In the genomic region with DNA sequence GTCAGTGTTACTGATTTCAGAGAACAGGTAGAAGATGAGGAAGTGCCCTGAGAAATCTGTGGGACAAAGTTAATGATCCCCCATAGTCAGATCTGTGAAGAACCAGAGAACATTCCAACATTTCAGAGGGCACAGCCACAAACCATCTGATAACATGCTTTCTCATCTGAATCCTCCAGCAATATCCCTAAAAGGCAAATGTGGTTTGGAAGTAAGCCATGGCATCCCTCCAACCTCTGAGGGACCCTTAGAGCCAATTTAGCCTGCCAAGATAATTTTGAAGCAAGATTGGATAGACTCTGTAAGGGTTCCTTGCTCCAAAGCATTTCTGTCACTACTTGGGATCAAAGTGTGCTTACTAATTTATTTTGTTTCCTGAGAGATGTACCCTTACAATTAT, we compare ENCODE assay signal across 13 mouse cellular contexts. TPM values are rescaled to one million over a fixed set of nuclear protein-coding genes. Genes with fewer than 3 reads are reported as not detected.
A peak's percentile ranks its signal among the peaks of the same experiment; 100 is the strongest.
DNase-seq lines count a peak whose midpoint lies in the region; ATAC-seq lines count a peak whose summit lies in the region.
"Had no signal": no experiment of that assay in that cellular context is flagged by ENCODE, and none has a peak within 500 bp of the region (broad histone marks: within the 10 kb centered on the region; RNA-seq: fewer than 3 reads in every experiment).

No protein-coding gene starts in this region.

- H3K4me3 ChIP-seq in hindbrain, embryonic 14.5 days (replicated peaks; ENCODE audit: low read length) = no peak overlapping the region
- no peak overlapping the region for H3K4me3 ChIP-seq in hindbrain, embryonic 10.5 days
- H3K4me3 ChIP-seq: embryonic facial prominence, embryonic 13.5 days; hindbrain, embryonic 12.5 days; midbrain, embryonic 13.5 days; neural tube, embryonic 13.5 days had no signal

- no peaks in the 10 kb centered on the region for H3K27me3 ChIP-seq in hindbrain, embryonic 14.5 days (ENCODE audit: control insufficient read depth, insufficient read depth, low read length)
- no peaks in the 10 kb centered on the region for H3K27me3 ChIP-seq in hindbrain, embryonic 10.5 days (ENCODE audit: insufficient read depth, poor library complexity, severe bottlenecking)
- H3K27me3 ChIP-seq: embryonic facial prominence, embryonic 13.5 days; hindbrain, embryonic 12.5 days; midbrain, embryonic 13.5 days; neural tube, embryonic 13.5 days had no signal

- no peak overlapping the region for H3K9ac ChIP-seq in hindbrain, embryonic 14.5 days
- H3K9ac ChIP-seq: embryonic facial prominence, embryonic 13.5 days; hindbrain, embryonic 12.5 days; liver, embryonic 14.5 days; midbrain, embryonic 13.5 days; neural tube, embryonic 13.5 days had no signal

- no peak overlapping the region for H3K4me2 ChIP-seq in hindbrain, embryonic 14.5 days (replicated peaks)
- H3K4me2 ChIP-seq: embryonic facial prominence, embryonic 13.5 days; hindbrain, embryonic 12.5 days; midbrain, embryonic 13.5 days; neural tube, embryonic 13.5 days had no signal

- DNase-seq in hindbrain, embryonic 14.5 days (ENCODE audit: low spot score) = peak; percentile 48
- DNase-seq in hindbrain, embryonic 10.5 days (ENCODE audit: low spot score) = no peak
- DNase-seq in ovary, adult 18-20 months (ENCODE audit: low spot score) = peak; percentile 47
- no peak for DNase-seq in ovary, postnatal 36 days (ENCODE audit: low spot score)
- DNase-seq in fibroblast of lung, adult 2 months (ENCODE audit: low read depth) = peak; percentile 62
- peak; percentile 64 for DNase-seq in lung, postnatal 14 days
- DNase-seq in liver = no peak
- DNase-seq: cerebellum, postnatal 25 days had no signal

- H3K27ac ChIP-seq in hindbrain, embryonic 14.5 days = no peak overlapping the region
- H3K27ac ChIP-seq in hindbrain, embryonic 10.5 days = no peak overlapping the region
- H3K27ac ChIP-seq: embryonic facial prominence, embryonic 13.5 days; hindbrain, embryonic 12.5 days; liver, embryonic 14.5 days; midbrain, embryonic 13.5 days; neural tube, embryonic 13.5 days had no signal

- no peaks in the 10 kb centered on the region for H3K9me3 ChIP-seq in hindbrain, embryonic 14.5 days (ENCODE audit: control insufficient read depth, low read length)
- no peaks in the 10 kb centered on the region for H3K9me3 ChIP-seq in hindbrain, embryonic 10.5 days
- H3K9me3 ChIP-seq: embryonic facial prominence, embryonic 13.5 days; hindbrain, embryonic 12.5 days; midbrain, embryonic 13.5 days; neural tube, embryonic 13.5 days had no signal

- ATAC-seq in hindbrain, embryonic 14.5 days (ENCODE audit: low FRiP score) = no peak
- ATAC-seq: midbrain, embryonic 13.5 days had no signal

- no peaks in the 10 kb centered on the region for H3K36me3 ChIP-seq in hindbrain, embryonic 14.5 days (replicated peaks; ENCODE audit: control insufficient read depth, insufficient read depth)
- no peaks in the 10 kb centered on the region for H3K36me3 ChIP-seq in hindbrain, embryonic 10.5 days
- H3K36me3 ChIP-seq: embryonic facial prominence, embryonic 13.5 days; hindbrain, embryonic 12.5 days; midbrain, embryonic 13.5 days; neural tube, embryonic 13.5 days had no signal

- H3K4me1 ChIP-seq in hindbrain, embryonic 14.5 days (replicated peaks; ENCODE audit: control insufficient read depth, insufficient read depth, low read length) = no peaks in the 10 kb centered on the region
- H3K4me1 ChIP-seq in hindbrain, embryonic 10.5 days (replicated peaks) = no peaks in the 10 kb centered on the region
- H3K4me1 ChIP-seq: embryonic facial prominence, embryonic 13.5 days; hindbrain, embryonic 12.5 days; midbrain, embryonic 13.5 days; neural tube, embryonic 13.5 days had no signal

RNA-seq across cellular contexts. Expression of a gene that starts 6.2 kb away (rescaled TPM):
- polyA plus RNA-seq in hindbrain, embryonic 14.5 days (2014; fragmentation: Nextera tagmentation; extraction: Ambion mirVana) = 76.1 and 78.5 TPM in 2 replicates
- 38.4 and 39.9 TPM in 2 replicates for polyA plus RNA-seq in hindbrain, embryonic 10.5 days (2016; fragmentation: Nextera tagmentation; extraction: Ambion mirVana)

Comparison
In these comparisons a context has a peak if more than half of its experiments do, and no peak if none do; other contexts are left out.
1. DNase-seq: peak in hindbrain, embryonic 14.5 days (single experiment), ovary, adult 18-20 months (single experiment), fibroblast of lung, adult 2 months (single experiment) and lung, postnatal 14 days (single experiment); none in hindbrain, embryonic 10.5 days (single experiment), ovary, postnatal 36 days (single experiment) and liver (single experiment).